Mouse (Mus musculus) ES-E14 (cell line): ENCODE data around the gene Sipa1l3. TPM values are rescaled to one million over a fixed set of nuclear protein-coding genes. Genes with fewer than 3 reads are reported as not detected.

ENCODE experiments used
- DNase-seq: peaks from one replicate; pipeline ENCODE4 v3.0.0-alpha.2; 2013; ENCODE audit warnings: low read depth, low spot score
- H3K27ac ChIP-seq: 2 replicates; pipeline ENCODE4 v1.5.1; 2012; ENCODE audit warnings: low read depth, mild to moderate bottlenecking, low read length, moderate library complexity, mixed read lengths; ENCODE audit not compliant: poor library complexity, insufficient read depth, severe bottlenecking
- H3K36me3 ChIP-seq: 2 replicates; pipeline ENCODE4 v1.6.1; 2012; ENCODE audit warnings: mild to moderate bottlenecking, low read length, moderate library complexity, mixed read lengths; ENCODE audit not compliant: control insufficient read depth, poor library complexity, insufficient read depth, severe bottlenecking
- H3K4me1 ChIP-seq, 2 experiments: fragments of 150-350 bp in 1 of 2; sonication (generic) in 1 of 2; 2 replicates each; pipeline ENCODE4 v1.6.1; 2012; ENCODE audit warnings: low read length in 2 of 2, mild to moderate bottlenecking in 1 of 2, mixed read lengths in 1 of 2; ENCODE audit not compliant: control insufficient read depth in 2 of 2, insufficient read depth in 2 of 2, poor library complexity in 1 of 2
- H3K4me3 ChIP-seq, 2 experiments: fragments of 150-350 bp in 1 of 2; sonication (generic) in 1 of 2; 2 replicates each; pipeline ENCODE4 v1.5.1; 2012; ENCODE audit warnings: low read length in 2 of 2, low read depth in 1 of 2, mild to moderate bottlenecking in 1 of 2, mixed read lengths in 1 of 2; ENCODE audit not compliant: insufficient read depth in 1 of 2, poor library complexity in 1 of 2, severe bottlenecking in 1 of 2
- H3K9ac ChIP-seq: 2 replicates; pipeline ENCODE4 v1.6.1; 2012; ENCODE audit warnings: low read depth, mild to moderate bottlenecking, low read length, mixed read lengths; ENCODE audit not compliant: poor library complexity, insufficient read depth, severe bottlenecking
- H3K9me3 ChIP-seq: fragments of 150-350 bp; sonication (generic); 2 replicates; pipeline ENCODE4 v1.6.1; 2012; ENCODE audit warnings: low read depth, mild to moderate bottlenecking, low read length; ENCODE audit not compliant: control insufficient read depth, insufficient read depth
- CHD2 ChIP-seq: IDR thresholded peaks from 2 replicates; pipeline ENCODE4 v1.6.1; 2014; ENCODE audit warnings: mild to moderate bottlenecking, low read depth, low read length, inconsistent platforms
- HCFC1 ChIP-seq: IDR thresholded peaks from 2 replicates; pipeline ENCODE4 v1.6.1; 2012; ENCODE audit warnings: low read length, inconsistent platforms, borderline replicate concordance; ENCODE audit not compliant: insufficient read depth
- MAFK ChIP-seq: IDR thresholded peaks from 2 replicates; pipeline ENCODE4 v1.6.1; 2014; ENCODE audit warnings: mild to moderate bottlenecking, low read depth, low read length, inconsistent platforms; ENCODE audit not compliant: insufficient read depth
- ZC3H11A ChIP-seq: IDR thresholded peaks from 2 replicates; pipeline ENCODE4 v1.6.1; 2012; ENCODE audit warnings: low read depth, mild to moderate bottlenecking, inconsistent platforms, low read length, borderline replicate concordance
- ZNF384 ChIP-seq: IDR thresholded peaks from 2 replicates; pipeline ENCODE4 v1.6.1; 2012; ENCODE audit warnings: low read depth, low read length, inconsistent platforms
- in situ Hi-C, 2 experiments: fragments of 600-800 bp; cut with MboI; formaldehyde crosslinking; loops; one replicate each; pipeline ENCODE4 v1.15.1; 2025; ENCODE audit warnings: low sequenced_read_pairs in 2 of 2, inconsistent platforms in 1 of 2; ENCODE audit not compliant: unreplicated experiment in 2 of 2
- total RNA-seq: library from RNA; depleted of rRNA; stranded (reverse); fragments of 300-350 nt; gene quantifications from 2 replicates; pipeline ENCODE4 v1.2.3, GENCODE M21; 2012

Gene Sipa1l3
- total RNA-seq, 1 experiment: 27.5 TPM

- Histone ChIP-seq H3K36me3 (peaks cover 3% of the 10 kb centered on the region; the same call in 1 of the 2 replicates), H3K9me3 (no peaks in the 10 kb centered on the region), H3K4me3 (no peak overlapping the region), H3K9ac (no peak overlapping the region), H3K4me1 (peaks cover 13 to 36% of the 10 kb centered on the region in 2 experiments), H3K27ac (no peak overlapping the region)
- TF ChIP-seq ZNF384 (no peak), ZC3H11A (no peak), HCFC1 (no peak), CHD2 (no peak), MAFK (no peak)
- DNase-seq: no peak
- in situ Hi-C loops: no loop called here
These were observed 5.7 kb downstream of the Sipa1l3 start for GRCm38 (mm10) chr7:29512729-29513128.

GRCm38 (mm10) chr7:29511598-29512275 is 6.7 kb downstream of the Sipa1l3 start:
- H3K4me1 ChIP-seq: peaks cover 10 to 39% of the 10 kb centered on the region in 2 experiments
- in situ Hi-C loops: no loop called here

DNA sequence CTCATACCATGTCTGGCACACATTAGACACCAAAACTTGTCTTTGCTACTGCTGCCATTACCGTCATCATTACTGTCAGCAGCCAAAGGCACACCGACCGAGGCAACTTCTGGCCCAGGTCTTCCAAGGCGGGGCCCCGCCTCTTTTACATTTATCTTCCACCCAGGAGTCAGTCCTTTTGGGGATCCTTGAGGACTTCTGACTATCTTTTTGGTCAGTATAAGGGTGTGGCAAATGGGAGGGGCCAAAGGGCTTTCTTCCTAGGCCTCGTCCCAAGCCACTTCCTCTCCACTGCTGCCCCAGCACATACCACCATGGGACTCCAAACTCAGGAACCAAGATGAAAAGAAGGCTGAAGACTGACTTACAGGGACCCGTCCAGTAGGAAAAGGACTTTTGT is 9.9 kb downstream of the Sipa1l3 start:
- Histone ChIP-seq H3K36me3 (no peaks in the 10 kb centered on the region), H3K27ac (no peak overlapping the region), H3K4me1 (peaks cover 9 to 49% of the 10 kb centered on the region in 2 experiments), H3K9ac (no peak overlapping the region), H3K4me3 (no peak overlapping the region), H3K9me3 (no peaks in the 10 kb centered on the region)
- no peak for DNase-seq
- in situ Hi-C loops: no loop called here
- TF ChIP-seq CHD2 (no peak), ZC3H11A (no peak), MAFK (no peak), HCFC1 (no peak), ZNF384 (no peak)

More at GRCm38 (mm10) chr7:29511598-29512275, 6.7 kb downstream of the Sipa1l3 start:
- Histone ChIP-seq H3K9ac (no peak overlapping the region), H3K27ac (no peak overlapping the region), H3K36me3 (peaks cover 3% of the 10 kb centered on the region; the same call in 1 of the 2 replicates), H3K4me3 (no peak overlapping the region), H3K9me3 (no peaks in the 10 kb centered on the region)
- no peak for DNase-seq
- TF ChIP-seq HCFC1: no peak
- TF ChIP-seq CHD2: no peak
- no peak for TF ChIP-seq MAFK
- TF ChIP-seq ZNF384: no peak
- TF ChIP-seq ZC3H11A: no peak

DNA sequence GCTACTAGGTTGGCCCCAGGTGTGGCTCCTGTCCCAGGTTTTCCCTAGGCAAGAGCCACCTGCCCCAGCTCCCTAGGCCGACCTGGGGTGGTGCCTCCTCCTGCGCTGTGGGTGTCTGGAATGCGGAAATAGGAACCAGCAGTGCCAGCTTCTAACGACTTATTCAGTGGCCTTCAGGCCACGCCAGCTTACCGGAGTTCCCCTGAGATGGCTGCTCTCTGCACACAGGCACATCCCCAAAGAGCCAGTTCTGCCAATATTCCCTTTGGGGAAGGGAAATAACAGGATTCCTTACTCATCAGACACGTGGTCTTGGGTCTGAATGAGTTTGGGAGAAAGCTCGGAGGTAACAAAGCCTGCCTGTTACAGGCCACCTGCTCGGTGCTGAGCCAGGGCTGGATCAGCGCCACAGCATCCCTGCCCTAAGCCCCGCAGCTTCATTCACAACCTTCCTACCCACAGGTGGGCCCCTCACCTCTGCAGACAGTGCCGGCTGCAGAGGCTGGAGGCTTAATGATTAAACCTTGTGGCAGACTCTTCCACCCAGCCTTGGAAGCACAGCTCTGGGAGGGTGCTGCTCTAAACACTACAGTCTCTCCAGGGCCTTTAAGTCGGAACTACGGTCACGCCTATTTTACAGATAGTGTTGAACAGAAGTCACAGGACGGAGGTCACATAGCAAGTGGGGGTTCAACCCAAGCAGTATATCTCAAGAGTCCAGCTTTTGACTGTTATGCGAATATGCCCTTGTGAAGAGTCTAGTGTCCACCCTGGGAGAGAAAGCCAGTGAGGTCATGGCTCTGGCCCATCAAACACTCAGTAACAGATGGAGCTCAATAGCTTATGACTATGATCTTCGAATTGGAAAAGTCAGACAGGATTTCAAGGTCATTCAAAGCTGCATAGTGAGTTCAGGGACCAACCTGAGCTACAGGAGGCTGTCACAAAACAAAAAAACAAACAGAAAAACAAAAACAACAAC is 12.8 kb downstream of the Sipa1l3 start:
- in situ Hi-C loops: no loop called here
- Histone ChIP-seq H3K27ac (peak overlapping the region; percentile 0; the same call in 1 of the 2 replicates), H3K9me3 (no peaks in the 10 kb centered on the region), H3K36me3 (no peaks in the 10 kb centered on the region; the same call in 1 of the 2 replicates), H3K4me1 (peaks cover 9 to 28% of the 10 kb centered on the region in 2 experiments), H3K9ac (peak overlapping the region; percentile 0; the same call in 1 of the 2 replicates), H3K4me3 (peak overlapping the region; percentile 35 to 43)
- TF ChIP-seq ZNF384 (no peak), ZC3H11A (no peak), CHD2 (no peak), MAFK (no peak), HCFC1 (no peak)
- no peak for DNase-seq
